Mouse (Mus musculus) G1E (cell line): ENCODE measurements at regions not wholly inside any gene's neighbourhood (a gene's known extent, or its start where the extent isn't known, plus 50 kb on each side); places are given as distances from the start of the nearest gene placed in this dataset.

Experiments
- CTCF ChIP-seq: IDR thresholded peaks from 2 replicates; pipeline ENCODE4 v1.5.1; 2012; ENCODE audit warnings: low read depth, low read length, inconsistent platforms, mixed read lengths
- GATA1 ChIP-seq: IDR thresholded peaks from 2 replicates; pipeline ENCODE4 v1.6.1; 2012; ENCODE audit warnings: borderline replicate concordance, low read length, inconsistent platforms, mixed read lengths

GRCm38 (mm10) chr6:144937211-144937610, 138.8 kb downstream of the Bcat1 start:
- TF ChIP-seq GATA1 (no peak), CTCF (no peak)
